Mouse (Mus musculus): ENCODE results near the gene Tpsb2.

The Tpsb2 gene

GRCm38 (mm10) chr17:25401491-25401890 is 35.4 kb downstream of the Tpsb2 start:
- ChIA-PET POLR2A (interaction anchor here in 1 of 4 experiments (0.9 to 1.2 kb wide), 2 partner anchors 20 to 177 kb away, joined by 3 read pairs; partner anchors contain the start of gene Lmf1), CTCF (interaction anchor here in 1 of 4 experiments (0.7 kb wide), 1 partner anchor 10 kb away, joined by 4 read pairs; no protein-coding TSS in a partner anchor)

GRCm38 (mm10) chr17:25402224-25402623 is 36.1 kb downstream of the Tpsb2 start:
- ChIA-PET POLR2A (no interaction called here), CTCF (interaction anchor here in 1 of 4 experiments (0.6 kb wide), 1 partner anchor 32 kb away, joined by 3 read pairs; no protein-coding TSS in a partner anchor)

GRCm38 (mm10) chr17:25404190-25404589 is 38.1 kb downstream of the Tpsb2 start:
- CTCF ChIA-PET = interaction anchor here in 2 of 4 experiments (0.5 to 1.5 kb wide), 2 partner anchors 104 to 130 kb away, joined by 4 to 5 read pairs; partner anchors contain the start of gene Ube2i (in 1 of the 2)
- POLR2A ChIA-PET = interaction anchor here in 3 of 4 experiments (0.6 to 1.7 kb wide), 11 partner anchors 11 to 457 kb away, joined by 3 to 8 read pairs (median 4); partner anchors contain the start of genes Lmf1 (in 1 of the 3) and Wdr90 (in 1 of the 3)

- ChIA-PET CTCF (interaction anchor here (0.5 to 1.8 kb wide), 18 partner anchors 8 to 1578 kb away, joined by 3 to 11 read pairs (median 4); partner anchors contain the start of gene Cacna1h (in 2 of the 4)), POLR2A (interaction anchor here (0.6 to 1.8 kb wide), 25 partner anchors 9 to 456 kb away, joined by 3 to 8 read pairs (median 3); partner anchors contain the start of genes Cacna1h (in 1 of the 4), Haghl (in 1 of the 4), Lmf1 (in 1 of the 4) and Sox8 (in 1 of the 4))
These were observed 39.3 kb downstream of the Tpsb2 start for GRCm38 (mm10) chr17:25405224-25405895.

- ChIA-PET CTCF (interaction anchor here in 3 of 4 experiments (0.7 to 1.8 kb wide), 8 partner anchors 8 to 1578 kb away, joined by 3 to 8 read pairs (median 3); partner anchors contain the start of gene Cacna1h (in 2 of the 3)), POLR2A (interaction anchor here in 2 of 4 experiments (0.7 to 1.8 kb wide), 12 partner anchors 9 to 455 kb away, joined by 3 to 8 read pairs (median 3); partner anchors contain the start of genes Cacna1h (in 1 of the 2), Lmf1 (in 1 of the 2), Ube2i (in 1 of the 2) and Wdr90 (in 1 of the 2))
These were observed 39.9 kb downstream of the Tpsb2 start for GRCm38 (mm10) chr17:25406011-25406441.

GRCm38 (mm10) chr17:25407352-25407751 is 41.2 kb downstream of the Tpsb2 start:
- ChIA-PET POLR2A (interaction anchor here in 2 of 4 experiments (0.5 to 0.7 kb wide), 2 partner anchors 20 to 311 kb away, joined by 3 read pairs; no protein-coding TSS in a partner anchor), CTCF (no interaction called here)

- CTCF ChIA-PET = interaction anchor here in 1 of 4 experiments (0.6 kb wide), 1 partner anchor 791 kb away, joined by 3 read pairs; no protein-coding TSS in a partner anchor
These were observed 42.3 kb downstream of the Tpsb2 start for GRCm38 (mm10) chr17:25408302-25408999.

GRCm38 (mm10) chr17:25409621-25410020 is 43.5 kb downstream of the Tpsb2 start:
- ChIA-PET CTCF (interaction anchor here in 2 of 4 experiments (0.6 to 1.2 kb wide), 3 partner anchors 11 to 67 kb away, joined by 3 to 4 read pairs (median 4); no protein-coding TSS in a partner anchor), POLR2A (no interaction called here)

More at GRCm38 (mm10) chr17:25408302-25408999, 42.3 kb downstream of the Tpsb2 start:
- POLR2A ChIA-PET = interaction anchor here in 1 of 4 experiments (0.6 kb wide), 1 partner anchor 246 kb away, joined by 3 read pairs; no protein-coding TSS in a partner anchor

- POLR2A ChIA-PET = interaction anchor here in 2 of 4 experiments (1.0 to 1.1 kb wide), 2 partner anchors 34 to 161 kb away, joined by 3 read pairs; partner anchors contain the start of gene Sox8 (in 1 of the 2)
These were observed 44.1 kb downstream of the Tpsb2 start for GRCm38 (mm10) chr17:25410180-25410579.

GRCm38 (mm10) chr17:25410786-25411185 is 44.7 kb downstream of the Tpsb2 start:
- CTCF ChIA-PET = interaction anchor here (0.5 to 1.5 kb wide), 10 partner anchors 9 to 369 kb away, joined by 3 to 6 read pairs (median 3); partner anchors contain the start of gene Sox8 (in 1 of the 4)

More at GRCm38 (mm10) chr17:25410180-25410579, 44.1 kb downstream of the Tpsb2 start:
- CTCF ChIA-PET = interaction anchor here (0.6 to 1.5 kb wide), 7 partner anchors 10 to 77 kb away, joined by 3 to 4 read pairs (median 3); no protein-coding TSS in a partner anchor

GRCm38 (mm10) chr17:25411251-25411650 is 45.1 kb downstream of the Tpsb2 start:
- ChIA-PET CTCF (interaction anchor here (0.5 to 1.5 kb wide), 8 partner anchors 8 to 369 kb away, joined by 3 to 6 read pairs (median 4); partner anchors contain the start of gene Sox8 (in 1 of the 4)), POLR2A (interaction anchor here in 2 of 4 experiments (0.7 to 1.1 kb wide), 3 partner anchors 10 to 159 kb away, joined by 3 read pairs; partner anchors contain the start of gene Sox8 (in 1 of the 2))

More at GRCm38 (mm10) chr17:25410786-25411185, 44.7 kb downstream of the Tpsb2 start:
- POLR2A ChIA-PET = interaction anchor here in 2 of 4 experiments (0.7 to 1.1 kb wide), 4 partner anchors 10 to 160 kb away, joined by 3 read pairs; partner anchors contain the start of gene Sox8 (in 1 of the 2)

GRCm38 (mm10) chr17:25414209-25414608 is 48.1 kb downstream of the Tpsb2 start:
- POLR2A ChIA-PET = interaction anchor here in 2 of 4 experiments (0.6 to 2.1 kb wide), 3 partner anchors 9 to 22 kb away, joined by 3 to 6 read pairs (median 4); no protein-coding TSS in a partner anchor

GRCm38 (mm10) chr17:25414917-25415316 is 48.8 kb downstream of the Tpsb2 start:
- POLR2A ChIA-PET = interaction anchor here in 2 of 4 experiments (0.6 to 2.1 kb wide), 4 partner anchors 9 to 454 kb away, joined by 3 to 6 read pairs (median 4); partner anchors contain the start of gene Mcrip2 (in 1 of the 2)
- CTCF ChIA-PET = interaction anchor here in 1 of 4 experiments (0.6 kb wide), 1 partner anchor 786 kb away, joined by 5 read pairs; no protein-coding TSS in a partner anchor

More at GRCm38 (mm10) chr17:25414209-25414608, 48.1 kb downstream of the Tpsb2 start:
- CTCF ChIA-PET = interaction anchor here in 1 of 4 experiments (0.6 kb wide), 1 partner anchor 33 kb away, joined by 3 read pairs; no protein-coding TSS in a partner anchor

GRCm38 (mm10) chr17:25415421-25415913 is 49.4 kb downstream of the Tpsb2 start:
- ChIA-PET POLR2A (interaction anchor here in 2 of 4 experiments (0.6 to 2.1 kb wide), 5 partner anchors 9 to 453 kb away, joined by 3 to 6 read pairs (median 4); partner anchors contain the start of gene Mcrip2 (in 1 of the 2)), CTCF (interaction anchor here in 2 of 4 experiments (0.5 to 0.6 kb wide), 2 partner anchors 127 to 787 kb away, joined by 5 read pairs; no protein-coding TSS in a partner anchor)

- POLR2A ChIA-PET = interaction anchor here in 2 of 4 experiments (0.6 to 2.1 kb wide), 6 partner anchors 11 to 53 kb away, joined by 3 to 6 read pairs (median 3); no protein-coding TSS in a partner anchor
- CTCF ChIA-PET = interaction anchor here in 2 of 4 experiments (0.5 to 0.7 kb wide), 2 partner anchors 26 to 127 kb away, joined by 3 to 5 read pairs; no protein-coding TSS in a partner anchor
These were observed 50.1 kb downstream of the Tpsb2 start for GRCm38 (mm10) chr17:25416219-25416618.

GRCm38 (mm10) chr17:25417990-25418389 is 51.9 kb downstream of the Tpsb2 start:
- CTCF ChIA-PET = interaction anchor here in 1 of 4 experiments (1.1 kb wide), 1 partner anchor 20 kb away, joined by 4 read pairs; no protein-coding TSS in a partner anchor
- POLR2A ChIA-PET = no interaction called here
